Mouse (Mus musculus) embryo, embryonic 10.5 days (tissue): ENCODE data around the gene Pold3.
A peak's percentile ranks its signal among the peaks of the same experiment; 100 is the strongest.

Source experiments
- DNase-seq: peaks from one replicate; pipeline ENCODE4 v3.0.0-alpha.2; 2015; ENCODE audit warnings: low spot score

The Pold3 gene

DNA sequence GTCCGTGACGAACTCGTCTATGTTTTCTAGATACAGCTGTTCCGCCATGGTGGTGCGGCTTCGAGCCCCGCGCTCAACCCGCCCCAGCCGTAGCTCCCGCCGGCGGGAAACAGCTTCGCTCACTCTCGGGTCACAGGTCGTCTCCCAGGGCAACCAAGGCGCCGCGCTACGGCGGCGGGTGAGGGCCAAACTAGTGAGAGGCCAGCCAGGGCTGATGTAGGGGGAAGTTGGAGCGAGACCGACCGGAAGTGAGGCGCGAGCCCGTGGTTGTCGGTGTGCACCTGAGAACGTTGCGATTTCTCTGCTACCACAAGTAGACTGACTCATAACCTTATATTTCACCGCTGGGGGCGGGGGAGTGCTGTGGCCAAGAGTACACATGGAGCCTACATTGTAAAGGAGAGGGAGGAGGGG, at the start of gene Pold3:
Pold3 (minus strand) TSS at position 190 of the 414 bp plus-strand sequence.
- peak; percentile 99 for DNase-seq

GRCm38 (mm10) chr7:100170756-100171155, 49.4 kb upstream of the Pold3 start:
- no peak for DNase-seq

- no peak for DNase-seq
Observed at GRCm38 (mm10) chr7:100168654-100169053, 47.3 kb upstream of the Pold3 start.

DNA sequence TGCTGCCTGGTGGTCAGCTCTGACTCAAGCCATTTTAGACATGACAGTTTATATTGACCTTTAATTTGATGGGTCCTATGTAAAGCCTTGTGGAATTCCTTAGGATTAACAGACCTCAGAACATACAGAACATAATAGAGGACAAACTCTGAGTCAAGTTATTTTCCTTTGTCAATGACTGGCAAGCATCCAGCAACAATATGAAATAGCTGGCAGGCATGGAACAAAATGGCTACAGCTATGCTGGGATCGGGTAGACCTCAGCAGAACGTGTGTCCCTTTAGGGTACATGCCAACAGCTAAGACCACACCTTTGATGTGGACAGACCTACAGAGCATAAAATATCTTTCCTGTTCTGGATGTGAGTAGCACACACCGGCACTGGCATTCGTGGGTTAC, 42.1 kb upstream of the Pold3 start:
- no peak for DNase-seq

GRCm38 (mm10) chr7:100160006-100160405, 38.6 kb upstream of the Pold3 start:
- no peak for DNase-seq

GRCm38 (mm10) chr7:100159105-100159841, 37.9 kb upstream of the Pold3 start, which contains the start of gene Lipt2:
TSS of gene Lipt2 (plus strand) at chr7:100159277.
- peak; percentile 91 for DNase-seq

GRCm38 (mm10) chr7:100157669-100158068, 36.3 kb upstream of the Pold3 start:
- no peak for DNase-seq

- no peak for DNase-seq
Observed at GRCm38 (mm10) chr7:100150626-100151025, 29.3 kb upstream of the Pold3 start.

GRCm38 (mm10) chr7:100150086-100150485, 28.7 kb upstream of the Pold3 start:
- DNase-seq, result no peak

GRCm38 (mm10) chr7:100148586-100148985, 27.2 kb upstream of the Pold3 start:
- no peak for DNase-seq

GRCm38 (mm10) chr7:100140591-100140990, 19.2 kb upstream of the Pold3 start:
- DNase-seq, result no peak

DNA sequence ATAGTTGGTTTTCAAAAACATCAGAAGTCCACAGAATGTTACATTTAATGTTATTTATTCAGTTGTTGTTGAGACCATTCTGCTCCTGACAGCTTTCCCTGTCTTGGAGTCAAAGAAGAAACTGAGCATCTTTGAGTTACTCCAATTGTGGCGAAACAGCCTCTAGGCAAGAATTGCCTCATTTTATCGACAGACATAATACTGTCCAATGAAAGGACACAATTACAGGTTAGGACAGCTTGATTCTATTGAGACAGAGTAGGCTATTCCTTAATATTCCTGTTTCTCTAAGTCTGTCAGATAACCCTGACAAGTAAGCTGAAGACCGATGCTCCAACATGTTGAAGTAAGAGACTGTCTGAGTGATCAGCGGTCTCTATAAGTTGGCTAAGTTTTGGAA, 16.7 kb upstream of the Pold3 start:
- DNase-seq, result no peak

DNA sequence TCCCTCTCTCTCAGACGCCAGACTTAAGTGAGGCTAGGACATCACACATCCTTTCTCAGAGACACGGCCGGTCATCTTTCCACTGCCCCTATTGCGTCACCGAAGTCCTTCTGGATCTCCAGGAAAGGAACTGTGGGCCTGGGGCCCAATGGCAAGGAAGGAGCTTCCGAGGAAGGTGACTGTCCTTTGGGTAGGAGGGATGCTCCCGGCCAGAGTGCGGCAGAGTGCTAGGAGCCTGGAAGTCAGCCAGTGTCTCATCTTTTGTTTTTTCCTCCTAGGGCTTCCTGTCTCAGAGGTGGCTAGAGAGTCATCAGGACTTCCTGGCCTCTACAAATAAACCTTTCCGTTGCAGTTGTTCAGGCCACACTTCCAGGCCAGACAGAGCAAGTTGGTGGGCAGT, 15.7 kb upstream of the Pold3 start:
- no peak for DNase-seq

DNA sequence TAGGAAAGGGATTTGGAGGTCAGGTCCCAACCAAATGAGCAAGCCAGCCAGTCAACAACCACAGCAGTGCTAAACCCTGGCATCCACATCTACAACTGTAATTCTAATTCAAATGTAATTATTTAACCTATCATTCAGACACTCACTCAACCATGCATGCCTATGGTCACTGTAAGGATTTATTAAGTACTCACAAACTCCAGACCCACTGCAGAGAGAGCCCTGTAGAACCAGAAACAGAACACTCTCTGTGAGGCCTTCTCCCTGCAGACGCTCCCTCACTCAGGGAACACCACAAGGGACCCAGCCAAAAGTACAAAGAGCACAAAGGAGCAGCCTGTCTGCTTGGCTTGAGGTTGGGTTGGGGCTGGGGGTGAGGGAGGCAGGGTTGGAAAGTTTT, 11.0 kb upstream of the Pold3 start:
- DNase-seq, result no peak

- DNase-seq, result no peak
Observed at GRCm38 (mm10) chr7:100130592-100130991, 9.2 kb upstream of the Pold3 start.

DNA sequence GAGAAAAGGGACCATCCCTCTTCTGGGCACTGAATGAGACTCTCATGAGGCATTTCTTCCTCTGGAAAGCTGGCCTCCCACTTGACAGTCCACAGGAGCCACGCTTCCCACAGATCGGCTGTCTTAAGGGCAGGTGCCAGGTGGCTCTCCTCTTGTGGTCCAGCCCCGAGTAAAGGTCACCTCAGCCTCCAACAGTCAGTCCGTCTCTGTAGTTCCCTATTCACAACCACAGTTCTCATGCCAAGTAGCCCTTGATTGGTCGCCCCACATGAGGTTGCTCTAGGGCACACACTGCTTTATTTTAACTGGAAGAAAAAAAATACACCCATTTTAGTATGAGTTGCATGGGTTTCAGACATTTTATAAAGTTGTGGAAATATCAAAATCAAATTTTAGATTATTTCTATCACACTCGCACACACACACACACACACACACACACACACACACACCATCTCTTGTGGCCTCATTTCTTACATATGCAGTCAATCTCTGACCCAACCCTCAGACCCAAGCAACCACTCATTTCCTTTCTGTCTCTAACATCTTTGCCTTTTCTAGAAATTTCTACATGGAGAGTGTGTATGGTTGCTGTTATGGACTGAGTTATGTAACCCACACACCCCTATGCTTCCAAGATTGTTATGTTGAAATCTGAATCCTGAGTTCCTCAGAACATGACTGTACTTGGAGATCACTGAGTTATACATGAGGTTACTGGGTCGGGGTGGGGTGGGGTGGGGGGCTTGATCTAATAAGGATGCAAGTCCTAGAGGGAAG, 7.1 kb upstream of the Pold3 start:
- DNase-seq, result no peak

DNA sequence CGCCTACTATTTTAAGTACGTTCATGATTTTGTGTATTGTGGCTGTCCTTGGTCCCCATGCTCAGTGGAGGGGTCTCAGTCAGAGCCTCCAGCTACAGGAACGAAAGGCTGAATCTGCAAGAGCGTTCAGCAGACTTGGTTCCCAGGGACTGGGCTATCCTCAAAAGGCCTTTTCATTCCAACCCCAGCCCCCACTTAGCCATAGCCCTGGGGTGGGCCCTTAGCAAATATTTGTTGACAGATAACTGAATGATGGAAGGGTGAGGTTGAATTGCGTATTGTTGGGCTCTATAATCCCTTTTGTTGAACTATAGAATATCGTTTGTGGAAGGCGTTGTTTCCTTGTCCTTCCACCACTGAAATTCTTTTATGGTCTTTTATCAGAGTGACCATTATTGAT, 5.1 kb upstream of the Pold3 start:
- DNase-seq, result no peak

DNA sequence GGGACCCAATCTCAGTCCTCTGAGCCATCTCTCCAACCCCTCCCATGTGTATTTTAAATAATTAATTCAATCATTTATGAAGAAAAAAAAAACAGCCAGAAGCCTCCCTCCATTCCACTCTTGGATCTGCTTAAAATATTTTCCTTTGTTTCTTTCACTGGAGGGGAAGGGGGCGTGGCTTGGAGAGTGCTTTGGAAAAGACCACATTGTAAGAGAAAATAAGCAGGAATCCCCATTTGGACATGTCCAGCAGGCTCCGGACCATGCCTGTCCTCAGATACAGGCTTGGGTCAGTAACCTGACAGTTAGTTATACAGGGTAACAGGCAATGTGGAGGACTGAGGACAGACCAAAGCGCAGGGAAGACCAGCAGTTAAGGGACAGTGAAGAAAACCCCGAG, 3.8 kb upstream of the Pold3 start:
- no peak for DNase-seq

DNA sequence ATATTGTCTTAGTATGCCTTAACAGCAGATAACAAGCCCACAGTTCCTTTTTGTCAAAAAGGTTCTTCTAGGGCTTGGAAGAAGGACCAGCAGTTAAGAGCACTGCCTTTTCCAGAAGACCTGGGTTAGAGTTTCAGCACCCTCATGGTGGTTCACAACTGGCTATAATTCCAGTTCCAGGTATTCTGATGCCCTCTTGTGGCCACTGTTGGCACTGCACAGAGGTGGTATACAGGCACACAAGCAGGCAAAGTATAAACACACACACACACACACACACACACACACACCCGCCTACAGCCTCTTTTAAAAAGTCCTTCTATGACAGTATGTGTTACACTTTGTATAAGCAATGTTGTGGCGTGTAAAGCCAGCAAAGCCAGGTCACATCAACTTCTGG, 2.8 kb upstream of the Pold3 start:
- DNase-seq, result peak; percentile 50

- peak; percentile 59 for DNase-seq
Observed at GRCm38 (mm10) chr7:100123486-100123885, 2.1 kb upstream of the Pold3 start.

DNA sequence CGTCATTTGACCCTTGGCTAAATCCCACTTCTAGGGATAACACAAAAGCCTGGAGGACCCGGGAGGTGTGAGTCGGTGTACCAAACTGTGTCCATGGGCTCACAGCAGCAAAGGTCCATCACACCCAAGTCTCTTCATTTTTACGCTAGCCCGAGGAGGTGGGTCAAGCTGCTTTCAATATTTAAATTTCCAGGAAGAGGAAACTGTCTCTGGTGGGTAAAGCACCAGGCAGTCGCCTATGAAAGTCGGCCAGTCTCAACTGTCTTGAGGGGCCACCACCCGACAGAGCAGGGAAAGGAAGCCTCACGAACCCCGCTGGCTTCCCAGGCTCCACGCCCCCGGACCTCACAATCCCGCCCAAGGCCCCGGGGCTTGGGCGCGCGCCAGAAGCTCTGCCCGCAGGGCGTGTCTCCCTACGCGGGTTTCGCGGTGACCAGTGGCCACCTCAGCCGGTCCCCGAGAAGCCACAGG, 539 bp downstream of the Pold3 start:
- DNase-seq, result peak; percentile 57

DNA sequence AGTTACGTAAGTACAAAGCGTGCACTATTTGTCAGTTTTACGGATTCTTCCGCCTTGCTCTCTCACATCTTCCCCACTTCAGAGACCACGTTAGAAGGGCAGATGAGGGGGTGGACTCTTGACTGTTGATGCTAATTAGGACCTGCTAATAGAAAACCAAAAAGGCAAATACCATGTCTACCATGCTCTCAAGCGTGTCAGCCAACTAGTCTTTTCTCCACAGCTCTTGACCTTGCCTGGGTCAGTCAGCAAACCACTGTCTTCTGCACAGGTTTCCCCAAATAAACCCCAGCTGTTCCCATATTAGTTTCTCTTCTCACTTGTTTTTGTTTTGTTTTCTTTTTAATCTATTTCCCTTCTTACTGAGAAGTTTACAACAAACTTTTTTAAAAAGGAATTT, 7.1 kb downstream of the Pold3 start:
- no peak for DNase-seq

DNA sequence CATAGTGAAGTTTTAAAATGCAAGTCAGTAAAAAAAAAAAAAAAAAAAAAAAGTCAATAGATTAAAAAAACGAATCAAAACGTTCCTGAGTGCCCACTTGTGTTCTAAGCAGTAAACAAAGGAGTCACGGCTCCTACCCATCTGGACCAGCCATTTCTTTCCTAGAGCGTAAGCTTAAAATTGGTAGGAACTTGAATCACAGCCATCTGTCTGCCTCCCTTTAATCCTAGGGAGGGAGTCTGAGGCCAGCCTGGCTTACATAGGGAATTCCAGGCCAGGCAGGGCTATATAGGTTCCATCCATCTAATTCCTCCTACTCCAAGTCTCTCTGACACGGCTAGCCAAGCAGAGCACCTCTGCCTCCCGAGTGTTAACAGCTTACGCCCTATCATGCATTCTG, 7.5 kb downstream of the Pold3 start:
- DNase-seq, result no peak
